Mouse (Mus musculus) CD4-positive naive resting alpha-beta T cell, adult 76 days (primary cell): ENCODE measurements around the gene Ctsf. TPM values are rescaled to one million over a fixed set of nuclear protein-coding genes. Genes with fewer than 3 reads are reported as not detected.

Experiments used
- total RNA-seq: library from RNA; stranded (reverse); gene quantifications from one replicate; pipeline ENCODE4 v1.2.4, GENCODE M21; 2023

Ctsf gene
- 11.4 TPM for total RNA-seq

DNA sequence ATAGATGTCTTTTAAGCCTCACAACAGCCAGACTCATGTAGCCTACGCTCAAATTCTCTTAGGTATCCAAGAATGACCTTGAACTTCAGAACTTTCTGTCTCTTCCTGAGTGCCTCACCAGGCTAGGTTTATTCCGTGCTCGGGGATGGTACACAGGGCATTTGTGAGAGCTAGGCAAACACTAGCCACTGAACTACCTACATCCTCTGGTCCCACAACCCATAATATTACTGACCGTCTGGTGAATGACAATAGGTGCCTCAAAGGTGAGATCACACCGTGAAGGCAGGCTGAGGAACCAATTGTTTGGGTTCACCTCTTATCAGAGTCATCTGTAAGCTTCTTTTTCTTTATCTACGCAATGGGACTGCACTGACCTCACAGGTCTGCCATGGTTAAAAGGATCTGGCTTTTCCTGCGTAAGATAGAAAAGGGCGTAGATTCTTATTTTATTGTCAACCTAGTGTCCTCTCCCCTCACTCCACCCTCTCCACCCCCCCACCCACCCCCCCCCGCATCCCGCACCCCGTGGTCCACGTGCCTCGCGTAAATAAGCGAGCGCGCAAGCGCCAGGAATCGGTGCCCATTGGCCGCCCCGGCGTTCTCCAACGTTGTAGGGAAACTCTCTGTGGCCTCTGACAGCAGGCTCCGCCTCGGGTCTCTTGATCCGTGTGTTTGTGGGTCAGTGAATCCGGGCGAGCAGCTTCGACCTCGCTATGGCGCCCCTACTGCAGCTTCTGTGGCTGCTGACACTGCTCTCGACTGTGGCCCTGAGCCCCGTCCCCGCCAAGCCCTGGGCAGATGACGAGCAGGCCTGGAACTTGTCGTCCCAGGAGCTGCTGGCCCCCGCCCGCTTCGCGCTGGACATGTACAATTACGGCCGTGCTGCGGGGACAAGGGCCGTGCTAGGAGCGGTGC is at the start of gene Ctsf:
Ctsf (plus strand) TSS at position 579 of the 918 bp plus-strand sequence.

DNA sequence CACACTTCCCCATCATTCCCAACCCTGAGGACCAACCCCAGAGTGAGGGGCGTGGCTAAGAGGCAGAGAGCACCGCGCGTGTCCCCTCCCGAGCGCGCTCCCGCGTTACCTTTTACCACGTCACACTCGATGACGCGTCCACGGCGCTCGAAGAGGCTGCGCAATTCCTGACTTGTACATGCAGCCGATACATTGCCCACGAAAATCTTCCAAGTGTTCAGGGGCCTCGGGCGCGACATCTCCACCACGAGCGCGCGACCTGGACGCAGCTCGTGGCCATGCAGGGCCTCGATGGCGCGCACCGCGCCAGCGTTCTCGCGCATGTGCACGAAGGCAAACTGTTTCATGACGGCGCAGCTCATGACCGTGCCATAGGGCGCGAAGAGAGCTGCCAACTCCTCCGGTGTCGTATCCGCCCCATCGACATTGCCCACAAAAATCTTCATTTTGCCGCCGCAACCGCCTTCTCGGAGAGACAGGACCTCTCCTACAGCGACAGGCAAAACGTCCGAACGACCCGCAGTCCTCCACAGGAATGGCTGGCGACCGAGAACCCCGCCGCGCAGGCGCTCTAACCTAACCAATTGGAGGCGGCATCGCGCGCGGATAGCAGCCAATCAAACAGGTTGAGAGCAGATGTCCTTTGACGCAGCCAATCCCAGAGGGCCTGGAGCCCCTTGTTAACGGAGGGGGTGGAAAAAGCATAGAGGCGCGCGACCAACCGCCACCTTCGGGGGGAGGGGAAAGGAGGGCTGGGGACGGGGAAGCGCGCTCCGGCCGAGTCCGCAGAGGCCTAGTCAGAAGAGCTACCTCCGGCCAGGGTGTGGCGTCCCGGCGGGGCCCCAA is 43.6 kb upstream of the Ctsf start, which contains the start of the genes Gm21992 and Rbm14:
Gm21992 (minus strand) TSS at position 550 of the 846 bp plus-strand sequence.
Rbm14 (minus strand) TSS at position 572 of the 846 bp plus-strand sequence.

GRCm38 (mm10) chr19:4839149-4839548 is 15.8 kb upstream of the Ctsf start, which contains the start of the genes Ccs and Ccdc87:
TSS of gene Ccs (minus strand) at chr19:4839332.
TSS of gene Ccdc87 (plus strand) at chr19:4839366.

GRCm38 (mm10) chr19:4877785-4878184 is 22.9 kb downstream of the Ctsf start, which contains the start of gene Actn3:
TSS of gene Actn3 (minus strand) at chr19:4877909.

GRCm38 (mm10) chr19:4878405-4879323 is 23.7 kb downstream of the Ctsf start, which contains the start of gene Zdhhc24:
TSS of gene Zdhhc24 (plus strand) at chr19:4878668.

DNA sequence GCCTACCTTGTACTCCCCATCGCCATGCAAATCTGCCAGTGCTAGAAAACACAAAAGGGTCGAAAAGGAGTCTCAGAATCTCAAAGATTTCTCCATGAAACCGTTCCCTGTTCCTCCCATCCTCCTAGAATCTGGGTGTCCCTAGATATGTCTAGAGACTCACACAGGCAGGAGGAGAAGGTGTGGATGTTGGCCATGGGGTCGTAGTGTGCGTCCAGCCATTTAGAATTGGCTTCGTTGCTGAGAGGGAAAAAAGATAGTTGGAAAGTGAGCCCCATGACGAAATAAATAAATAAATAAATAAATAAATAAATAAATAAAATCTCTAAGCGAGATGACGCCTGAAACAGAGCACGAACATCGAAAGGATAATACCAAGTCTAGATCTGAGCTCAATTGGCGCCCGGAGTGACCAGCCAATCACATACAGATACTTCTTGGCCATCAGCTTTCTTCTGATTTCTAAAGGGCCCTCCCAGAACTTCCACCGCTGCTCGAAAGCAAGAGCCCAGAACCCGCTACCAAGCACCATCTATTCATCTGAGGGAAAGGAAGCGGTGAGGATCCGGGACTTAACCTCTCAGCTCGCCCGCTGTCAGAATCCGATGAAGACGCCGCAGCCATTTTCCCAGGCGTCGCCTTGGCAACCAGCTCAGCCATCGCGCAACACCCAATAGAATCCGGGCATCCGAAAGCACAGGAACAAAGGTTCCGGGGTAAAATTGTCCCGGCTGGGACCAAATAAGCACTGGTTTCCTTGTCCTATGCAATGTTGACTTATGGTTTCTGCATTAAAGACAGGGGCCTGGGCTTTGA is 51.3 kb downstream of the Ctsf start, which contains the start of gene Bbs1:
Bbs1 (minus strand) TSS at position 650 of the 816 bp plus-strand sequence.

Other genes with a start within 250 kb of the Ctsf start
- gene Lrfn4, start 239.5 kb upstream of the Ctsf start, total RNA-seq, result 0.50 TPM
- gene Rce1, start 229.5 kb upstream of the Ctsf start, total RNA-seq, result 43.7 TPM
- gene Gm960, start 156.5 kb upstream of the Ctsf start, total RNA-seq, result not detected
- not detected for gene Sptbn2, start 144.0 kb upstream of the Ctsf start, total RNA-seq
- 27.9 TPM for gene Rbm4b, start 98.6 kb upstream of the Ctsf start, total RNA-seq
- gene Rbm4, start 61.2 kb upstream of the Ctsf start, total RNA-seq, result 81.1 TPM
- gene Gm21992, start 43.5 kb upstream of the Ctsf start, total RNA-seq, result 26.8 TPM
- gene Rbm14, start 43.5 kb upstream of the Ctsf start, total RNA-seq, result 92.3 TPM
- gene Ccs, start 15.8 kb upstream of the Ctsf start, total RNA-seq, result 42.2 TPM
- not detected for gene Ccdc87, start 15.8 kb upstream of the Ctsf start, total RNA-seq
- not detected for gene Actn3, start 22.8 kb downstream of the Ctsf start, total RNA-seq
- 4.9 TPM for gene Zdhhc24, start 23.5 kb downstream of the Ctsf start, total RNA-seq
- 2.5 TPM for gene Bbs1, start 51.5 kb downstream of the Ctsf start, total RNA-seq
- 57.1 TPM for gene Dpp3, start 73.2 kb downstream of the Ctsf start, total RNA-seq
- 1.9 TPM for gene Peli3, start 88.0 kb downstream of the Ctsf start, total RNA-seq
- 31.1 TPM for gene Mrpl11, start 107.0 kb downstream of the Ctsf start, total RNA-seq
- gene Npas4, start 135.2 kb downstream of the Ctsf start, total RNA-seq, result 0.29 TPM
- gene Slc29a2, start 168.7 kb downstream of the Ctsf start, total RNA-seq, result 2.2 TPM
- gene B4gat1, start 183.7 kb downstream of the Ctsf start, total RNA-seq, result 4.0 TPM
- 0.79 TPM for gene AC124502.3, start 183.8 kb downstream of the Ctsf start, total RNA-seq
- gene Brms1, start 186.2 kb downstream of the Ctsf start, total RNA-seq, result 63.2 TPM
- gene Rin1, start 195.4 kb downstream of the Ctsf start, total RNA-seq, result 3.2 TPM
- gene Cd248, start 212.9 kb downstream of the Ctsf start, total RNA-seq, result not detected
- gene Tmem151a, start 230.4 kb downstream of the Ctsf start, total RNA-seq, result not detected
- gene Yif1a, start 233.4 kb downstream of the Ctsf start, total RNA-seq, result 19.2 TPM
- gene Cnih2, start 243.4 kb downstream of the Ctsf start, total RNA-seq, result 3.4 TPM